Mouse (Mus musculus) liver, embryonic 15.5 days (tissue): Measurements from ENCODE around the gene Mum1. TPM values are rescaled to one million over a fixed set of nuclear protein-coding genes. Genes with fewer than 3 reads are reported as not detected.

ENCODE experiments used
- ATAC-seq: fragments of 200-750 bp; cut with Nextera tagmentation; 2 replicates; pipeline ENCODE4 v1.8.0; 2017; ENCODE audit warnings: moderate number of reproducible peaks, mild to moderate bottlenecking, moderate library complexity; ENCODE audit not compliant: insufficient read depth
- H3K27ac ChIP-seq: fragments of 300-500 bp; sonication (generic); replicated peaks from 2 replicates; pipeline ENCODE4 v1.5.1; 2015; ENCODE audit warnings: mild to moderate bottlenecking, inconsistent platforms
- H3K27me3 ChIP-seq: fragments of 300-500 bp; sonication (generic); 2 replicates; pipeline ENCODE4 v1.6.1; 2015; ENCODE audit warnings: mild to moderate bottlenecking, inconsistent platforms
- H3K36me3 ChIP-seq: fragments of 300-500 bp; sonication (generic); replicated peaks from 2 replicates; pipeline ENCODE4 v1.6.1; 2015; ENCODE audit warnings: moderate library complexity, mild to moderate bottlenecking, inconsistent platforms
- H3K4me1 ChIP-seq: fragments of 300-500 bp; sonication (generic); replicated peaks from 2 replicates; pipeline ENCODE4 v1.6.1; 2015; ENCODE audit warnings: inconsistent platforms
- H3K4me2 ChIP-seq: fragments of 300-500 bp; sonication (generic); 2 replicates; pipeline ENCODE4 v1.6.1; 2015; ENCODE audit warnings: moderate library complexity, mild to moderate bottlenecking, inconsistent platforms
- H3K4me3 ChIP-seq: fragments of 300-500 bp; sonication (generic); replicated peaks from 2 replicates; pipeline ENCODE4 v1.5.1; 2015; ENCODE audit warnings: mild to moderate bottlenecking, inconsistent platforms
- H3K9ac ChIP-seq: fragments of 300-500 bp; sonication (generic); 2 replicates; pipeline ENCODE4 v1.6.1; 2015; ENCODE audit warnings: moderate library complexity, mild to moderate bottlenecking, inconsistent platforms
- H3K9me3 ChIP-seq: fragments of 300-500 bp; sonication (generic); replicated peaks from 2 replicates; pipeline ENCODE4 v1.6.1; 2016; ENCODE audit warnings: inconsistent platforms
- WGBS: fragments of 180-500 bp; shearing (Covaris S2); methylation state at CpG from one replicate; pipeline ENCODE4 v1.1.7; 2015; ENCODE audit warnings: mixed read lengths; ENCODE audit not compliant: insufficient replicate concordance; 5-methylcytosine and 5-hydroxymethylcytosine counted together
- polyA plus RNA-seq: library from polyadenylated mRNA; unstranded; fragments of >200 nt; fragmentation: Nextera tagmentation; extraction: Ambion mirVana; gene quantifications from 2 replicates; pipeline ENCODE4 v1.2.1, GENCODE M21; 2015

Gene Mum1
- polyA plus RNA-seq = 16.6 and 17.0 TPM in 2 replicates

- WGBS = under 1% methylated on average over 75 of the region's 75 CpGs
Observed at GRCm38 (mm10) chr10:80226416-80227165, at the start of gene Mum1. Gene Mum1 (plus strand): TSS chr10:80226434.

GRCm38 (mm10) chr10:80177441-80178279 lies 48.6 kb upstream of the Mum1 start:
- Histone ChIP-seq H3K27ac (no peak overlapping the region), H3K36me3 (no peaks in the 10 kb centered on the region), H3K27me3 (peaks cover 57% of the 10 kb centered on the region), H3K4me3 (no peak overlapping the region), H3K9ac (no peak overlapping the region), H3K4me1 (peaks cover 40% of the 10 kb centered on the region), H3K9me3 (no peaks in the 10 kb centered on the region), H3K4me2 (no peak overlapping the region)
- WGBS = 67% methylated on average over 7 of the region's 7 CpGs
- ATAC-seq = no peak

More at GRCm38 (mm10) chr10:80226416-80227165, at the start of gene Mum1:
- Histone ChIP-seq H3K9ac (peak within 1 kb of the TSS; percentile 84), H3K4me1 (peaks cover 30% of the 10 kb centered on the region), H3K4me2 (peak within 1 kb of the TSS; percentile 99), H3K9me3 (no peaks in the 10 kb centered on the region), H3K36me3 (peaks cover 34% of the 10 kb centered on the region), H3K27ac (peak within 1 kb of the TSS; percentile 91), H3K27me3 (peaks cover 17% of the 10 kb centered on the region), H3K4me3 (peak within 1 kb of the TSS; percentile 83)
- ATAC-seq = peak; percentile 99

GRCm38 (mm10) chr10:80179068-80180051 lies 46.9 kb upstream of the Mum1 start, which contains the start of gene Efna2:
Gene Efna2 (plus strand): TSS chr10:80179482.
- WGBS = 2% methylated on average over 64 of the region's 106 CpGs
- Histone ChIP-seq H3K9ac (peak within 1 kb of the TSS; percentile 21; the same call in 1 of the 2 replicates), H3K27ac (no peak within 1 kb of the TSS), H3K4me2 (peak within 1 kb of the TSS; percentile 72), H3K4me3 (peak within 1 kb of the TSS; percentile 54), H3K9me3 (no peaks in the 10 kb centered on the region), H3K36me3 (no peaks in the 10 kb centered on the region), H3K4me1 (peaks cover 28% of the 10 kb centered on the region), H3K27me3 (peaks cover 74% of the 10 kb centered on the region)
- ATAC-seq = no peak

- no peak overlapping the region for H3K4me3 ChIP-seq
- H3K9ac ChIP-seq = no peak overlapping the region
- H3K36me3 ChIP-seq = no peaks in the 10 kb centered on the region
- ATAC-seq = no peak
- peaks cover 81% of the 10 kb centered on the region for H3K27me3 ChIP-seq
- no peaks in the 10 kb centered on the region for H3K9me3 ChIP-seq
- H3K27ac ChIP-seq = no peak overlapping the region
- H3K4me1 ChIP-seq = peaks cover 20% of the 10 kb centered on the region
- peak overlapping the region; percentile 72; the same call in 1 of the 2 replicates for H3K4me2 ChIP-seq
- 47% methylated on average over 6 of the region's 6 CpGs for WGBS
Observed at GRCm38 (mm10) chr10:80180288-80180687, 45.9 kb upstream of the Mum1 start.

GRCm38 (mm10) chr10:80180823-80181222 lies 45.4 kb upstream of the Mum1 start:
- no peaks in the 10 kb centered on the region for H3K9me3 ChIP-seq
- no peak overlapping the region for H3K27ac ChIP-seq
- no peak overlapping the region for H3K4me2 ChIP-seq
- H3K4me1 ChIP-seq = peaks cover 14% of the 10 kb centered on the region
- no peak overlapping the region for H3K9ac ChIP-seq
- WGBS = 50% methylated on average over 5 of the region's 5 CpGs
- no peak for ATAC-seq
- H3K4me3 ChIP-seq = no peak overlapping the region
- H3K27me3 ChIP-seq = peaks cover 86% of the 10 kb centered on the region
- H3K36me3 ChIP-seq = no peaks in the 10 kb centered on the region

GRCm38 (mm10) chr10:80182547-80182946 lies 43.7 kb upstream of the Mum1 start:
- H3K4me2 ChIP-seq = no peak overlapping the region
- no peak overlapping the region for H3K9ac ChIP-seq
- H3K9me3 ChIP-seq = no peaks in the 10 kb centered on the region
- H3K27ac ChIP-seq = no peak overlapping the region
- H3K4me1 ChIP-seq = peaks cover 12% of the 10 kb centered on the region
- no peak for ATAC-seq
- H3K36me3 ChIP-seq = no peaks in the 10 kb centered on the region
- 67% methylated on average over 7 of the region's 7 CpGs for WGBS
- H3K27me3 ChIP-seq = peaks cover 98% of the 10 kb centered on the region
- no peak overlapping the region for H3K4me3 ChIP-seq

GRCm38 (mm10) chr10:80186649-80187048 lies 39.6 kb upstream of the Mum1 start:
- WGBS = 22% methylated on average over 27 of the region's 27 CpGs
- Histone ChIP-seq H3K27ac (no peak overlapping the region), H3K9me3 (no peaks in the 10 kb centered on the region), H3K4me3 (no peak overlapping the region), H3K36me3 (no peaks in the 10 kb centered on the region), H3K4me1 (peaks cover 14% of the 10 kb centered on the region; the same call in 1 of the 2 replicates), H3K9ac (no peak overlapping the region), H3K4me2 (no peak overlapping the region), H3K27me3 (peaks cover 98% of the 10 kb centered on the region)
- ATAC-seq = no peak

GRCm38 (mm10) chr10:80187739-80188138 lies 38.5 kb upstream of the Mum1 start:
- peaks cover 98% of the 10 kb centered on the region for H3K27me3 ChIP-seq
- no peaks in the 10 kb centered on the region for H3K9me3 ChIP-seq
- no peak overlapping the region for H3K4me2 ChIP-seq
- WGBS = 75% methylated on average over 10 of the region's 10 CpGs
- H3K27ac ChIP-seq = no peak overlapping the region
- H3K4me3 ChIP-seq = no peak overlapping the region
- H3K4me1 ChIP-seq = peaks cover 14% of the 10 kb centered on the region; the same call in 1 of the 2 replicates
- ATAC-seq = no peak
- H3K36me3 ChIP-seq = no peaks in the 10 kb centered on the region
- H3K9ac ChIP-seq = no peak overlapping the region

GRCm38 (mm10) chr10:80188453-80189024 lies 37.7 kb upstream of the Mum1 start:
- Histone ChIP-seq H3K9me3 (no peaks in the 10 kb centered on the region), H3K9ac (no peak overlapping the region), H3K27me3 (peaks cover 98% of the 10 kb centered on the region), H3K4me1 (peaks cover 14% of the 10 kb centered on the region; the same call in 1 of the 2 replicates), H3K4me3 (no peak overlapping the region), H3K27ac (no peak overlapping the region), H3K4me2 (no peak overlapping the region), H3K36me3 (no peaks in the 10 kb centered on the region)
- ATAC-seq = no peak
- 62% methylated on average over 15 of the region's 15 CpGs for WGBS

GRCm38 (mm10) chr10:80189999-80190398 lies 36.2 kb upstream of the Mum1 start:
- no peak for ATAC-seq
- H3K9ac ChIP-seq = no peak overlapping the region
- H3K36me3 ChIP-seq = no peaks in the 10 kb centered on the region

More at GRCm38 (mm10) chr10:80189999-80190398, 36.2 kb upstream of the Mum1 start:
- no peak overlapping the region for H3K27ac ChIP-seq
- peaks cover 14% of the 10 kb centered on the region; the same call in 1 of the 2 replicates for H3K4me1 ChIP-seq
- peak overlapping the region; percentile 56 for H3K4me2 ChIP-seq
- H3K9me3 ChIP-seq = no peaks in the 10 kb centered on the region
- H3K4me3 ChIP-seq = peak overlapping the region; percentile 33
- whole genome bisulfite sequencing = 5% methylated on average over 21 of the region's 21 CpGs
- peaks cover 98% of the 10 kb centered on the region for H3K27me3 ChIP-seq
